Mouse (Mus musculus): ENCODE results near the gene Fance. TPM values are rescaled to one million over a fixed set of nuclear protein-coding genes. Genes with fewer than 3 reads are reported as not detected.
A peak's percentile ranks its signal among the peaks of the same experiment; 100 is the strongest.
"Not testable (repeated sequence)": the region's sequence is repeated elsewhere in the genome, so short reads cannot be mapped to it uniquely, and the experiment has no call there.

The Fance gene
- polyA plus RNA-seq, 1 experiment from 2014 or later: 33.7 TPM

DNA sequence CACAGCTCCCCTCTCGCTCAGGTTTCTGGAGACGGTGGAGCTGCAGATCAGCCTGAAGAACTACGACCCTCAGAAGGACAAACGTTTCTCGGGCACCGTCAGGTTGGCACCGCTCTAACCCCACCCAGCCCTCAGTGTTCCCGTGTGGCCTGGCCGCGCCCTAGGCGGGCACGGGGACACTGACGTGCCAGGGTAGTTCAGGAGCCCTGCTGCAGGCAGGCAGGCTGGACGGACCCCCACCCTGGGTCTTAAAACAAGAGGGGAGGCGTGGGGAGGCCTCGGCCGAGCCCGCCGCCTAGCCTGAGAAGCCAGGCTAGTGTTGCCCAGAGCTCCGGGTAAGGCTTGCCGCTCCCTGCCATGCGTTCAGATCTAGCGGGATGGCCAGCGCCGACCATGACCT lies 15.6 kb downstream of the Fance start:
- Histone ChIP-seq H3K9ac (peak overlapping the region; percentile 99), H3K27me3 (no peaks in the 10 kb centered on the region), H3K9me3 (replicated peaks) (no peaks in the 10 kb centered on the region), H3K4me3 (replicated peaks) (peak overlapping the region; percentile 91), H3K4me2 (peak overlapping the region; percentile 91), H3K27ac (peak overlapping the region; percentile 97), H3K36me3 (peaks cover 63% of the 10 kb centered on the region), H3K4me1 (peaks cover 54% of the 10 kb centered on the region)
- ATAC-seq (replicated peaks; ENCODE audit: low FRiP score): no peak
- WGBS: under 1% methylated on average over 25 of the region's 25 CpGs

DNA sequence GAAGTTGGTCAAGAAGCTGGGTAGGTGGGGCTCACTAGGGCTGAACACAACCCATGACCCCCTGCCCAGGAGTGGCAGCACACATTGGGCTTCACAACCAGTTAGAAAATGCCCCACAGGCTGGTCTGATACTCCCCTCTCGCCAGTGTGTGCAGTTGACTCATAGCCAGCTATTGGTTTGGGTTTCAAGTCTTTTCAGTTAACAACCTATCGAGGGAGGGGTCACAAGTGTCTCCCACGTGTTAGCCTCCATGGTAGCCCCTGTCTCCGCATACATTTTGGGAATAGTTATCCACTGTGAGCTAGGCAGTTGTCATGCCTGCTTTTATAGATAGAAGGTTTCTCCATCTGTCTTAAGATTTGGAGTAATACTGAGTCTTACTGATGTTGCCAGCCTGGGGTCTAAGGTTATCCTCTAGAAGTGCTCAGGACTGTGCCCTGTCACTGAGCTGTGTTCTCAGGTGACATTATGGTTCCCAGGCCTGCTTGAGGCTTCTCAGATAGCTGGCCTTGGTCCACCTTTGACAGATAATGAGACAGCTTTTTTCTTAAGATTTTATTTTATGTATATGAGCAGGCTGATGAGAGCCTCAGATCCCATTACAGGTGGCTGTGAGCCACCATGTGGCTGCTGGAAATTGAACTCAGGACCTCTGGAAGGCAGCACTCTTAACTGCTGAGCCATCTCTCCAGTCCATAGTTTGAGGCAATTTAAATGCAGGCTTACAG lies 16.3 kb downstream of the Fance start:
- H3K36me3 ChIP-seq: peaks cover 63% of the 10 kb centered on the region
- H3K4me2 ChIP-seq: peak overlapping the region; percentile 91
- peak overlapping the region; percentile 91 for H3K4me3 ChIP-seq (replicated peaks)
- peak overlapping the region; percentile 99 for H3K9ac ChIP-seq
- no peaks in the 10 kb centered on the region for H3K9me3 ChIP-seq (replicated peaks)
- no peak for ATAC-seq (replicated peaks; ENCODE audit: low FRiP score)
- H3K4me1 ChIP-seq: peaks cover 61% of the 10 kb centered on the region
- peak overlapping the region; percentile 97 for H3K27ac ChIP-seq
- 2% methylated on average over 4 of the region's 4 CpGs for WGBS
- no peaks in the 10 kb centered on the region for H3K27me3 ChIP-seq

DNA sequence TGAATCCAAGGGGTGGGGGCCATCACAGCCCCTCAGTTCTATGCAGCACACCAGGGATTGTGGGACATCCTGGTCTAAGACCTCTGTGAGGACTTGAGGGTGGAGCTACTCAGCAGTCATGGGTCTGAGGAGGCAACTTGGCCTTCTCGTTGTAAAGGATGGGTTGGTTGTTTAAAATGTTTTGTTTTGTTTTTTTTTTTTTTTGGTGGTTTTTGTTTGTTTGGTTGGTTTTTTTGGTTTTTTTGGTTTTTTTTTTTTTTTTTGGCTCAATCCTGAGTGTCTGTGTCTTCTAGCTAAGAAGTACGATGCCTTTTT lies 16.9 kb downstream of the Fance start:
- WGBS: 51% methylated on average over 2 of the region's 2 CpGs
- no peaks in the 10 kb centered on the region for H3K9me3 ChIP-seq (replicated peaks)
- peak overlapping the region; percentile 99 for H3K9ac ChIP-seq
- peaks cover 63% of the 10 kb centered on the region for H3K36me3 ChIP-seq
- peak overlapping the region; percentile 97 for H3K27ac ChIP-seq
- peak overlapping the region; percentile 91 for H3K4me3 ChIP-seq (replicated peaks)
- peak overlapping the region; percentile 91 for H3K4me2 ChIP-seq
- peaks cover 62% of the 10 kb centered on the region for H3K4me1 ChIP-seq
- no peak for ATAC-seq (replicated peaks; ENCODE audit: low FRiP score)
- no peaks in the 10 kb centered on the region for H3K27me3 ChIP-seq

DNA sequence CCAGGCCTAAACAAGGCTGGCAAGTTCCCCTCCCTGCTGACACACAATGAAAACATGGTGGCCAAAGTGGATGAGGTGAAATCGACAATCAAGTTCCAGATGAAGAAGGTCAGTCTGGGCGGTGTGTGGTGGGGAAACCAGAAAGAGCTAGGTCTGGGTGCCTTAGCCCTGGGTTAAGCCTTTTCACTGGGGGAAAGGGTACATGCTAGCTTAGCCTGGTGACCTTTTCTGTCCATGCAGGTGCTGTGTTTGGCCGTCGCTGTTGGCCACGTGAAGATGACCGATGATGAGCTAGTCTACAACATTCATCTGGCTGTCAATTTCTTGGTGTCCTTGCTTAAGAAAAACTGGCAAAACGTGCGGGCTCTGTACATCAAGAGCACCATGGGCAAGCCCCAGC lies 17.3 kb downstream of the Fance start:
- ATAC-seq (replicated peaks; ENCODE audit: low FRiP score); H3K27me3 ChIP-seq; H3K9me3 ChIP-seq (replicated peaks); H3K27ac ChIP-seq: not testable (repeated sequence)
- 54% methylated on average over 8 of the region's 8 CpGs for WGBS
- peak overlapping the region; percentile 91 for H3K4me2 ChIP-seq
- H3K9ac ChIP-seq: peak overlapping the region; percentile 99; the same call in 1 of the 2 replicates
- peaks cover 63% of the 10 kb centered on the region for H3K36me3 ChIP-seq
- H3K4me1 ChIP-seq: peaks cover 66% of the 10 kb centered on the region
- H3K4me3 ChIP-seq (replicated peaks): peak overlapping the region; percentile 91

DNA sequence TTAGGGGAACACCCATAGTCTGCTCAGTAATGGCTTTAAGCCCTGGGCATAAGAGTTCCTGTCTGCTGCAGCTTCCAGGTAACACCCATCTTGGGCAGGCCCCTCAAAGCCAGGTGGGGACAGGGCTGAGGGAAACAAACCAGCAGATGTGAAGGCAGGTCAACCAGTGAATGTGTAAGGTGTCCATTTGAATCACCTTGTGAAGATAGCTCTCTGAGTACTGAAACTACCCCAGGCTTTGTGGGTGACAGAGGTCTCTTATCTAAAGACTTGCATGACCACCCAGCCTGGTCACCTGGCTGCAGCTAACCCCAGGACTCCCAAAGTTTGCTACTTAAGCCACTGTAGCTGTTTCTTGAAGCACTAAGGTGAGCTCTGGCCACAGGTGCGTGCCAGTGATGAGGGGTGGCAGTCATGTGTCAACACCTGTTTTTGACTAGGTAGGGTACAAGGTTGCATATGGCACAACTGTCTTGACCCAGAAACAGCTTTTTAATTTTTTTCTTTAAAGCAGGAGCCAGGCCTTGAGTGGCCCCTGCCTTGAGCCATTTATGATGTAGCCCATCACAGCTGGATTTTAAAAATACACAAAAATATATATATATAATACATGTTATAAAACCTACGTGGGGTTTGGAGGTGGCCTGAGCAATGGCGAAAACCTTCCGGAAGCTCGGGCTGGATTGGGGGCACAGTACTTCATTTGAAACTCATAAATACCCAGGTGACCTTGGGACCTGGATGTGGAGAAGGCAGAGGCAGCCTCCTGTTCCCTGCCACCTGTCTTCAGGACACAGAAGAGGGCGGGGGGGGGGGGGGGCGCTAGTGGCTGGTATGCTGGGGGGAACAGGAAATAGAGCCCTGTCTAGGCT lies 18.2 kb downstream of the Fance start:
- H3K9ac ChIP-seq: 0 out of 2 replicates have a peak overlapping the region, but pooled peaks have one; percentile 5
- peak overlapping the region; percentile 71 for H3K27ac ChIP-seq
- H3K4me1 ChIP-seq: peaks cover 69% of the 10 kb centered on the region
- H3K4me2 ChIP-seq: 0 out of 2 replicates have a peak overlapping the region, but pooled peaks have one; percentile 91
- H3K36me3 ChIP-seq: peaks cover 67% of the 10 kb centered on the region
- ATAC-seq (replicated peaks; ENCODE audit: low FRiP score): no peak
- 0 out of 2 replicates have a peak overlapping the region, but pooled peaks have one; percentile 91 for H3K4me3 ChIP-seq (replicated peaks)
- 43% methylated on average over 5 of the region's 7 CpGs for WGBS
- H3K27me3 ChIP-seq: no peaks in the 10 kb centered on the region
- no peaks in the 10 kb centered on the region for H3K9me3 ChIP-seq (replicated peaks)

DNA sequence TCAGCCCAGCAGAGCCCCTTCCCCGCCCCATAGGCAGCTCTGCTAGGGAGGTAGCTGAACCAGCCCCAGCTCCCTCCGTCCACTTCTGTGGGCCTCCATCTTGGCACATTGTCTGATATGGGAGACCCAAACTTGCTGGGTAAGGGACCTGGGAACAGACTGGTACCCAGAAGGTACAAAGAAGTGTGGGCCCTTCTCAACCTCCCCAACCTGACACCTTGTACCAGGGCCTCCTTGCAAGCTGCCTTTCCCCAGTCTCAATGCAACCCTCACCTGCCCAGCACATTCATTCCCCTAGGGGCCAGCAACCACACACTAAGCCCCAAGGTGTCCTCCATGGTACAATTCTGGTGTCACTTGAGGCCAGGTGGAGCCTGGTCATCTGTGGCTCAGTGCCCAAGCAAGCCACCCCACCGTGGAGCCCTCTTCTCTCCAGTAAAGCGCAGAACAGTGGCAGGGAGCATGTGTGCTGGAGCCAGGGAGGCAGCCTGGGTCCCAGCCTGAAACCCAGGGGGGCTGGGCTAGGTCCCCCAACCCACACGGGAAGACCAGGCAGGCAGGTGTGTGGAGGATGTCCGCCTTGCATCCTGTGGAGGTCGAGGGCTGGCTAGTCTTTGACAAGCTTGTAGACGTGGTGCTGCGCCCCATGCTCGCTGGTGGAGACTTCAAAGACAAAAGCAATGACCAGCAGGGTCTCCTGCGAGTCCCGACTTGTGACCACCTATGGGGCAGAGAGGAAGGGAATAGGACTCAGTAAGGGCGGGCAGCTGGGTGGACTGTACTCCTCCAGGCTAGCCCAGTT lies 19.0 kb downstream of the Fance start:
- no peak for ATAC-seq (replicated peaks; ENCODE audit: low FRiP score)
- H3K27me3 ChIP-seq: no peaks in the 10 kb centered on the region
- H3K27ac ChIP-seq: peak overlapping the region; percentile 71
- H3K4me2 ChIP-seq: no peak overlapping the region
- no peak overlapping the region for H3K9ac ChIP-seq
- peaks cover 64% of the 10 kb centered on the region for H3K4me1 ChIP-seq
- peaks cover 72% of the 10 kb centered on the region for H3K36me3 ChIP-seq
- no peaks in the 10 kb centered on the region for H3K9me3 ChIP-seq (replicated peaks)
- H3K4me3 ChIP-seq (replicated peaks): no peak overlapping the region
- 43% methylated on average over 13 of the region's 13 CpGs for WGBS

DNA sequence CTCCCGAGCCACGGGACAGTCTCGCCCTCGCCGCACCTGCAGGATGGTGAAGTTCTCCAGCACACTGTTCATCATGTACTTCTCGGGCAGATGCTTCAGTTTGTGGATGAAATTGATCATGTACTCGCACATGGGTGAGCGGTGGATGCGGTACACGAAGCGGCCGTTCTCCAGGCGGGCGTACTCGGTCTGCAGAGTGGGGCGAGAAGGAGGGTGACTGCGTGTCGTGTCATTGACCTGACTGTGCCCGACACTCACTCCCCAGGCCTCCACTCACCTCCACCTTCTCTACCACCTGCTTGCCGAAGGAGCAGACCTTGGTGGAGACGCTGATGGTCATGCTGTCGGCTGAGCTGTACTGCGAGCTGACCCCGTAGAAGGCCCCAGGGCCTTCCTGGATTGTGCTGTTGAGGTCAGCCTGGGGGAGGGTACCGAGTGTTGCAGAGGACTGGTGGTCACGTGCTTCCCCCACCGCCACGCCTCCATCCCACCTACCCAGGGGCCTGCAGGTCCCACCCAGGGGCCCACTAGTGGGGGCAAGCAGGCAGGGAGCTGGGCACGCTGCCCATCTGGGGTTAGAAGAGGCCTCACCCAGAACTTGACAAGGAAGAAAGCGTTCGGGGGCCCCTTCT lies 19.7 kb downstream of the Fance start:
- H3K9me3 ChIP-seq (replicated peaks): no peaks in the 10 kb centered on the region
- 42% methylated on average over 31 of the region's 31 CpGs for WGBS
- H3K36me3 ChIP-seq: peaks cover 79% of the 10 kb centered on the region
- no peaks in the 10 kb centered on the region for H3K27me3 ChIP-seq
- peak overlapping the region; percentile 17; the same call in 1 of the 2 replicates for H3K9ac ChIP-seq
- peak overlapping the region; percentile 71 for H3K27ac ChIP-seq
- no peak overlapping the region for H3K4me3 ChIP-seq (replicated peaks)
- ATAC-seq (replicated peaks; ENCODE audit: low FRiP score): 0 out of 2 replicates have a peak, but pooled peaks have one; percentile 6
- peaks cover 57% of the 10 kb centered on the region for H3K4me1 ChIP-seq
- peak overlapping the region; percentile 17; the same call in 1 of the 2 replicates for H3K4me2 ChIP-seq

DNA sequence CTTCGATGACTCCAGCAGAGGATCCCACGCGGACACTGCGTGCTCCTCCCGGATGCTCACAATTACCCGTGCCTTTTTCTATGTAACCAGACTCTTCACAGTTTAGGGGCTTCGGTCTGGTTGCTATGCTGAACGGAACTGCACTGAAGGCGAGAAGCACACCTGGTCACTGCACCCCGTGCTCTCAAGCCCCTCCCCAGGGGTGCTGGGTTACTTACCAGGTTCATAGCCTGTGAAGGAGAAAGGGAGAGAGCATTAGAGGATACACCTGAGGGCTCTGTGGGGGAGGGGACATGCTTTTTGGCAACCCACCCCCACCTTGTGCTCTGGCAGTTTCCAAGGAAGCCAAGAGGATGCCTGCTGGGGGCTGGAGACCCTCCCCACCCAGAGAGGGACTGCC lies 21.9 kb downstream of the Fance start:
- peaks cover 57% of the 10 kb centered on the region for H3K4me1 ChIP-seq
- 65% methylated on average over 10 of the region's 10 CpGs for WGBS
- no peaks in the 10 kb centered on the region for H3K27me3 ChIP-seq
- ATAC-seq (replicated peaks; ENCODE audit: low FRiP score): no peak
- no peak overlapping the region for H3K9ac ChIP-seq
- H3K4me3 ChIP-seq (replicated peaks): no peak overlapping the region
- no peak overlapping the region for H3K27ac ChIP-seq
- H3K36me3 ChIP-seq: peaks cover 92% of the 10 kb centered on the region
- H3K9me3 ChIP-seq (replicated peaks): no peaks in the 10 kb centered on the region
- no peak overlapping the region for H3K4me2 ChIP-seq

DNA sequence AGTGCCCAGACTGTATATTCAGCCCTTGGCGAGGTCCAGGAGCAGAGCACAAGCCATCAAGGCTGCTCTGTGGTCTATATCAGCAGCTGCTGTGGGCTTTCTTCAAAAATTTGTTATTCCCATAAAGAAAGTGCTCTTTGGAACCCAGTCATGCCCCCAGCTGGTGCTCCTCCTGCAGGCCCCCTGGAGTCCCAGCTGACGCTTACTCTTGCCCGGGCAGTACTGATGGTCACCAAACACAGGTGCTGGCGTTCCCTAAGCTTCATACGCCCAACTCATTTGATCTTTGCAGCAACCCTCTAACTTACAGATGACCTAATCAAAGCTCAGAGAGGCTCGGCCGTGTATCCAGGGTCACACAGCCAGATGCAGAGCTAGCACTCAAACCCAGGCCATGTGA lies 24.2 kb downstream of the Fance start:
- 92% methylated on average over 7 of the region's 7 CpGs for WGBS
- Histone ChIP-seq H3K4me1 (peaks cover 61% of the 10 kb centered on the region), H3K9ac (no peak overlapping the region), H3K4me3 (replicated peaks) (no peak overlapping the region), H3K27me3 (no peaks in the 10 kb centered on the region), H3K4me2 (no peak overlapping the region), H3K9me3 (replicated peaks) (no peaks in the 10 kb centered on the region), H3K36me3 (peaks cover 76% of the 10 kb centered on the region), H3K27ac (no peak overlapping the region)
- no peak for ATAC-seq (replicated peaks; ENCODE audit: low FRiP score)

DNA sequence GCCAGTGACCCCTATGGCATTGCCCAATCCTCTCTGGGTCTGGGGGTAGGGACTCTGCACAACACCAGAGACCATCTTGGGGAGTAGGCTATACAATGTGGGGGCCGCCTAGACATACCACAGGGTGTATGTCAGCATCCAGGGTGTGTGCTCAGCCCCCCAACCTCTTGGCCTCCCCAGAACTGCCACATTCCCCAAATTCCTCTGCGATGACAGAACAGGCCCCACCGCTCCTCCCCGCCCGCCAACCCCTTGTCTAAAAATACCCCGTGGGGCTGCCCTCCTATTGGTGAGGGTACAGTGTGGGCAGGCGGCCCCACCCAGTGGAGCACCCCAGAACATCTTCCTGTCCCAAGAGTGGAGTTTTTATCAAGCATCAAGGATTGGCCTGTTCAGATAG lies 27.3 kb downstream of the Fance start:
- Histone ChIP-seq H3K4me1 (peaks cover 64% of the 10 kb centered on the region), H3K4me3 (replicated peaks) (peak overlapping the region; percentile 14), H3K4me2 (peak overlapping the region; percentile 57), H3K9ac (peak overlapping the region; percentile 38; the same call in 1 of the 2 replicates), H3K27ac (peak overlapping the region; percentile 78), H3K27me3 (no peaks in the 10 kb centered on the region), H3K36me3 (peaks cover 47% of the 10 kb centered on the region), H3K9me3 (replicated peaks) (no peaks in the 10 kb centered on the region)
- 67% methylated on average over 7 of the region's 7 CpGs for WGBS
- ATAC-seq (replicated peaks; ENCODE audit: low FRiP score): no peak

DNA sequence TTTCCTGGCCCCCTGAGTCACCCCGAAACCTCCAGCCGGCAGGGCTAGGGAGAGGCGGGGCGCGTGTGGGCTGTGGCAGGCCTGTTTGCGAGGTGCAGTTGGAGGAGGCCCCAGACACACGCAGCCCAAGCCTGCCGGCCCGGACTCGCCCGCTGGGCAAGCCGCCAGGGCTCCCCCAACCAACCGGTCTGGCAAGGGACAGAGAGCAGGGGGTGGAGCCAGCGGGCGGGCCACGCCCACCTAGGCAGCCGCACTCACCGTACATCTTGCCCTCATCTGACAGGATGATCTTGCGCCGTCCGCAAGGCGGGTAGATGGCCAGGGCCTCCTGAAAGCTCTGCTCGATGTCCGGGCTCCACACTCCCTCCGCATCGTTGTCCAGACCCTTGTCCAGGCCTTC lies 27.8 kb downstream of the Fance start:
- peak; percentile 69 for ATAC-seq (replicated peaks; ENCODE audit: low FRiP score)
- Histone ChIP-seq H3K27me3 (no peaks in the 10 kb centered on the region), H3K4me1 (peaks cover 66% of the 10 kb centered on the region), H3K4me3 (replicated peaks) (peak overlapping the region; percentile 14), H3K4me2 (peak overlapping the region; percentile 57), H3K9me3 (replicated peaks) (no peaks in the 10 kb centered on the region), H3K9ac (peak overlapping the region; percentile 38), H3K36me3 (peaks cover 42% of the 10 kb centered on the region), H3K27ac (peak overlapping the region; percentile 78)
- 8% methylated on average over 26 of the region's 26 CpGs for WGBS

Measured in kidney, embryonic 15.5 days (tissue).